Mouse (Mus musculus): ENCODE results near the gene Ubap2l.
A peak's percentile ranks its signal among the peaks of the same experiment; 100 is the strongest.

The Ubap2l gene

DNA sequence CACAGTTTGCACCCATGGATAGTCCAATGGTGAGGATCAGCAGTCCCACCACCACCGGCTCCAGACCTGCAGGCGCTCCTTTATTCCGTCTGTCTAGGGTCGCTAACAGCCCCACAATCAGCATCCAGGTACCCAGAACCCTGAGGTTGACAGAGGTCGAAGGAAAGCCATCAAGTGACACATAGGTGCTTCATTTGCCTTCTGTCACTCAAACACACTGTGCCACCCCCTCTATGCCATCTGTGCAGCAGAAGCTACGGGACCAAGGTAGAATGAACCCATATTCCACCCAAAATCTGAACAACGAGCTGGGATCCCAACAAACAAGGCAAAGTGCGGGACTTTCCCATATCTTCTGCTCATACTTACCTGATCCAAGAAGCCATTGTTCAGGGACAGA, 86.9 kb downstream of the Ubap2l start:
- DNase-seq, result no peak

DNA sequence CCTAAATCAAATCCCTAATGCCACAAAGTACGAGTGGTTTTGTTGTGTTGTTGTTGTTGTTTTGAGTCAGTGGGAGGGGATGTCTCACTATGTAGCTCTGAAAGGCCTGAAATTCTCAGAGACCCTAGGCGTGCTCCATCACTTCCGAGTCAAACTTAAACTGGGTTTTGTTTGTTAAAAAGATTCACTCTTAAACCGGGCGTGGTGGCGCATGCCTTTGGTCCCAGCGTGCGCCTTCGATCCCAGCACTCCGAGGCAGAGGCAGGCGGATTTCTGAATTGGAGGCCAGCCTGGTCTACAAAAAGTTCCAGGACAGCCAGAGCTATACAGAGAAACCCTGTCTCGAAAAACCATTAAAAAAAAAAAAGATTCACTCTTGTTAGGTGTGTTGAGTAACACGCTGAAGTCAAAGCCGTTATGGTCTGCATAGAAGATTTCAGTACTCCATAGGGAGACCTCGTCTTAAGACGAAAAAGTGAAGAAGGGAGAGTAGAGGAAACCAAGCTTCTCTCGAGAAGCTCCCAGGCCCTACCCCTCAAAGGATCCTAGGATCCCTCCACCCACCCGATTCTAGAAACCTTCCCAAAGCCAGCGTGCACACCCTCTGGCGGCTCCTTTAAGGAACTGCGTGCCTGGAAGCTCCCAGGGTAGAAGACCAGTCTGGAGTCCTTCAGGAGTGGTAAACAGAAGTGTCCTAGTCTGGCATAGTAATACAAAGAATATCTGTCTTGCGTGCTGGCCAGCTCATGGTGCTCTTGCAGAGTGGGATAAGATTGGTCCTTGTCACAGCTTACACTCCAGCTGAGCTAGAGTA, 88.3 kb downstream of the Ubap2l start:
- DNase-seq, result peak; percentile 85

DNA sequence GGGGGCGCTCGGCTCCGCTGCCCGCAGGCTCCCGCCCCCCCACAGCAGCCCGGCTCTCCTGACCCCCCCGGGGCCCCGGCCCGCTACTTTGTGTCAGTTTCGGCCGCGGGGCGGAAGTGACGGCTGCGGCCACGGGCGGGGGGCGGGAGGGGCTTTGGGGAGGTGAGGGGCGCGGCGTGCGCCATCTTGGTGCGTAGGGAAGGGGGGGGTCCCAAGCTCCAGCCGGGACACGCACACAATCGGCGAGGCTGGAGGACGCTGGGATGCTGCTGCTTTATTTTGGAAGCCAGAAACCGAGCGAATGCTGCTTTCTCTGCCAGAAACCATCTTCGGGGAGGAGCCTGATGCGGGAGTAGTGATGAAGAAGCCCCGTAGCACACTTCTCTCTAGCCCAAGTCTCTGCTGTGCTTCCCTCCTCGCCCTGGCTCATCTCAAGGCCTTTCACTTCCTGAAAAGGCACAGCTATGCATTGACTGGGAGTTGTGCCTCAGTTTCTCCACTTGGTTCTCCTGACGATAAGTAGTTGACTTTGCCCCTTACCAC, 89.1 kb downstream of the Ubap2l start, which contains the start of gene Atp8b2:
Gene Atp8b2 (minus strand): TSS at position 288 of the 543 bp plus-strand sequence.
- peak; percentile 86 for DNase-seq

DNA sequence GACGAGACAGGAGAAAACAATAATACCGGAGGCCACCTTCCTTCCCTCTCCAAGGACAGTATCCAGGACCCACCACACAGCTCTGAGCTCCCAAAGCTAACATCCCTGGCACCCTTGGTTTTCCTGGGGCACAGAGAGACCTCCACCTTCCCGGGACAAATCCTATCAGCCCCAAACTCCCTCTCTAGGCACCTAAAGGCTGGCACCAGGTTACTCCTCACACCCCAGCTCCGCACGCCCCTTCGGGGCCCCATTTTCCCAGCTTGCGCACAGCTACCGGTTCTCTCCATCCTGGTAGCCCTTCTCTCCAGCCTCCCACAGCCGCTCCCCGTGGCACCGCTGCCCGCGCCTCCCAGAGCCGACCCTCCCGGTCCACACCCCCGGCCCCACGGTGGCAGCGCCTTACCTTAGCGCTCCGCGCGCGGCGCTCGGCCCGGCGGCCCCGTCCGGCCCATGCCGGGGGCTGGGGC, 89.6 kb downstream of the Ubap2l start:
- DNase-seq, result no peak

DNA sequence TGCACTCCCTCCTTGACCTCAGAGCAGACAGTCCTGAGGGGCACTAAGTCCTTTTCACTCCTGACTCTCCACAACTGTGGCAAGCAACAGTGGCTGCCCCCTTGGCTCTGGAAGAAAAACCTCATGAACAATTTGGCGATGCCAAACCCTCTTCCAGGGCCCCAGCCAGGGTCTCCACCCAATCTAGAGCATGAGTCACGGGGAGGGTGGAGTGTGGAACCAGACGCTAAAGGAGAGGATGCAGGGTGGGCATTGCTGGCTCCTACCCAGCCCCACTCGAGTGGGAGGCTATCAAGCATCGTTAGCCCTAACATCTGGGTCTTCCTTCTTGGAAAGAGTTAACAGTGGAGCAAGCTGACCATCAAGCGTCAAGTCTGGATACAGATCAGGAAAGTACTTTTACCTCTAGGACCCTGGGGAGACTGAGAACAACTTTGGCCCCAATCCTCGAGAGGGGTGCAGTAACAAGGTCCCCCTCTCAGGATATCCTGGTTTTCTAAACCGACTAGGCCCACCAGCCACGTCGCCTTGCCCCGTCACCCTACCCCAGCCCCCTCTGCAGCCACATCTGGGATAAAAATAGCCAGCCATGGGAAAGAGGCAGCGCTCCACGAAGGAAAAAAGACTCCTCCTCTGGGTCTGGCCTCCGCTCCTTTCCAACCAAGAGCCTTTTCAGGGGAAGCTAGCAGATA, 90.2 kb downstream of the Ubap2l start:
- peak; percentile 38 for DNase-seq

DNA sequence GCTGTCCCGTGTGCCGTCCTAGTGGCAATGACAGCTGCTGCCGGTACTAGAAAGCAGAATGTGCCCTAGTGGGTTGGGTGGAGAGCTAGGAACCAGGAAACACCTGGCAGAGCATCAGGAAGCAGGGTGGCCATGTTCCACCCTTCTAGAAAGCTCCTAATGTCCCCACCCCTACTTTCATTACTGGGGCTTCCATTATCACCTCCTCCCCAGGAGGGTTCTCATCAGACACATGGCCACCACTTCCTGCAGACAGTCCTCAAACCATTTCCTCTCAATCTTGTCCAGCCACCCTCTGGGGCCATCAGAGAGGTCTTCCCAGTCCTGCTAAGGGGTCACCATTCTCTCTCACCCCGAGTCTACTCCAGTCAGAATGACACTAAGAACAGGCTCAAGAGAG, 91.0 kb downstream of the Ubap2l start:
- DNase-seq, result no peak

DNA sequence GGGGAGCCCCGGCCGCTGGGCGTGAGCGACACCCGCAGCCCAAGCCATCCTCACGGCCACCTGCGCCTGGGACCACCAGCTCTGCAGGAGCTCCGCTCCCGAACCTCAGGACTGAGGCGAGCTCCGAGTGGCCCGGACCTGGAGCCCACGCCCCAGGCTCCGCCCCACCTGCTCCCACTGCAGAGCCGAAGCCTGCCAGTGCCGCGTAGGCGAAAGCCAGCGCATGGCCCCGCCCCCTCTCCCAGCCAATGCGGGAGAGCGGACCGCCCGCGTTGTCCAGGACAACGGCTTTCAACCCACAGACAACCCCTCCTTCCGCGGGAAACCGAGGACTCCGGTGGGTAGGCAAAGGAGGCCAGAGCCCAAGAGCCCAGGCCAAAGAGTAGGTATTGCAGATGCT, 92.0 kb downstream of the Ubap2l start:
- peak; percentile 96 for DNase-seq

DNA sequence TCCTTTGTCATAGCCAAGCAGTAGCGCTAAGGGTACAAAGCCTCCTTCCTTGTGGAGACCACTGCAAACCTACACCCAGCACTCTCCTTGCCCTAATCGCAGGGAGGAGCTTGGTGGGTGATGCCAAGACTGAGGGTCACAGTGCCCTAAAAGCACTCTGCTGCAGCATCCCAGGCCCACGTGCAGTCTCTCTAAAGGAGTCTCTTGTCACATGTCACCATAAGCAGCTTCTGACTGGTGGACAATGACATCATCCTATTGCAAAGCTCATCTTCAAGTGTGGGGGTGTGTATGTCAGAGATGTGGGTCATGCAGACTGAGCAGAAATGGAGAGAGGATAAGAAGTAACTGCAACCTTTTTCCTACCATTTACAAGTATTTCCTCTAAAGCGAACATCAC, 93.0 kb downstream of the Ubap2l start:
- DNase-seq, result peak; percentile 81

DNA sequence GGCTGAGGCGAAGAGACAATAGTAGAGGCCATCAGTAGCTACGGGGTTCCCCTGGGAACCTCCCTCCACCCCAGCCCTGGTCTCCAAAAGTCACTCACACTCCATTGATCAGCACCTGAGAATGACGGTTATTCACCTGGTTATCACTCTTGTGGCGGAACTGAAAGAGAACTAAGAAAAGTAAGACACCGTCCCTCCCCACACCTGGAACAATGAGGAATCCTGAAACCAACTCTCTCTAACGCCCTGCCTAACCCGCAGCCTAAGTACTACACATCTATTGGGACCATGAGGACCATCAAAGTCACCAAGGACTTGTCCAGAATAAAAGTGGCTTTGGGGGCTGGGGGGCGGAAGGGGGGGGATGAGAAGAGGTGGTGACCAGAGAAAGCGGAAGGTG, 94.5 kb downstream of the Ubap2l start:
- DNase-seq, result no peak

DNA sequence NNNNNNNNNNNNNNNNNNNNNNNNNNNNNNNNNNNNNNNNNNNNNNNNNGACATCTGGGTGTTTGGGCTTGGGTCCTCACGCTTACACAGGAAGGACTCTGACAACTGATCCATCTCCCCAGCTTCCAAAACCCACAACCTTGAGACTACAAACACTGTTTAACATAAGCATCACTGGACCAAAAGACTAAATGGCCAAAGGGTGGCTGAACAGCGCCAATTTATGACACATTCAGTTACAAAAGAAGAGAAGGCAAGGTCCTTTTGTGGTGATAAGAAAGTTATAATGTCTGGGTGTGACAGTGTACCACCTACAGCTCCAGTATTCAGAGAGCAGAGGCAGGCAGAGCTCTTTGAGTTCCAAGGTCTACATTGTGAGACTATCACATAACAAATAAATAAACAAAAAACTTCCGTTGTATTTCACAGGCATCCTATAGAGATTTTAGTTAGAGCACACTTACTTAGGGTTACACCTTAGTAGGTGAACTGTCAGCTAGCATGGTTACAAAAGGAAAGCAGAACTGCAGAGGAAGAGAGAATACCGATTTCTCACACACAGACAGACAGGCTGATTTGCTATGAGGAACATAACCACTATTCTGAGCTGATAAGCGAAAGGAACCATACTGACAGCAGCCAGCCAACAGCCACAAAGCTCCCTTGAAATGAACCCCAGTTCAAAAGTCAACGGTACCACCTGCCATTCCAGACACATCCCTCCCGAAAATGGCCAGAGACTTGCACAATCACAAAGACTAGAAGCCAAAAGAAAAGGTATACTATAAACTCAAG, 96.1 kb downstream of the Ubap2l start:
- no peak for DNase-seq

DNA sequence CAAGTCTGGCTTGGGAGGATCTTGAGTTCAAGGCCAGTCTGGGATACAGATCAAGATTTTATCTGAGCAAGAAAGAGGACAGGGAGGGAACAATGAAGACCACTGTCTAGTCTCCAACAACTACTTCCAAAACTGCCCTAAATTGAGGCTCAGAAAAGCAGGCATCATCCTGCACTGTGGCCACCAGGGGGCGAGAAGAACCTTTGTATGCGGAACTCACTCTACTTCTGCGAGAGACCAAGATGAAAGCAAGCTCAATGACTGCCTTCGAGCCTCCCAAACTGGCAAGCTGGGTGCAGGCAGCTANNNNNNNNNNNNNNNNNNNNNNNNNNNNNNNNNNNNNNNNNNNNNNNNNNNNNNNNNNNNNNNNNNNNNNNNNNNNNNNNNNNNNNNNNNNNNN, 99.0 kb downstream of the Ubap2l start:
- peak; percentile 87 for DNase-seq
